Mouse (Mus musculus) embryo, embryonic 10.5 days (tissue): Measurements from ENCODE around the gene Ech1.
A peak's percentile ranks its signal among the peaks of the same experiment; 100 is the strongest.

Experiments used
- DNase-seq: peaks from one replicate; pipeline ENCODE4 v3.0.0-alpha.2; 2015; ENCODE audit warnings: low spot score

Ech1 gene

GRCm38 (mm10) chr7:28820358-28821260 is 4.4 kb upstream of the Ech1 start:
- peak; percentile 81 for DNase-seq

GRCm38 (mm10) chr7:28821261-28821831 is 3.7 kb upstream of the Ech1 start:
- no peak for DNase-seq

- no peak for DNase-seq
Measured at GRCm38 (mm10) chr7:28822556-28822955, 2.5 kb upstream of the Ech1 start.

- DNase-seq, result no peak
Measured at GRCm38 (mm10) chr7:28822993-28823903, 1.8 kb upstream of the Ech1 start.

GRCm38 (mm10) chr7:28823932-28824331 is 1.1 kb upstream of the Ech1 start:
- DNase-seq, result no peak

GRCm38 (mm10) chr7:28825686-28826401 is 827 bp downstream of the Ech1 start:
- DNase-seq, result no peak

- DNase-seq, result no peak
Measured at GRCm38 (mm10) chr7:28826402-28826772, 1.4 kb downstream of the Ech1 start.

GRCm38 (mm10) chr7:28827338-28827737 is 2.3 kb downstream of the Ech1 start:
- DNase-seq, result no peak

- DNase-seq, result no peak
Measured at GRCm38 (mm10) chr7:28829821-28830220, 4.8 kb downstream of the Ech1 start.

GRCm38 (mm10) chr7:28830981-28831380 is 6.0 kb downstream of the Ech1 start:
- no peak for DNase-seq

GRCm38 (mm10) chr7:28831411-28832125 is 6.6 kb downstream of the Ech1 start:
- no peak for DNase-seq

- no peak for DNase-seq
Measured at GRCm38 (mm10) chr7:28832137-28832536, 7.1 kb downstream of the Ech1 start.

GRCm38 (mm10) chr7:28833723-28834347 is 8.8 kb downstream of the Ech1 start, which contains the start of gene Lgals4:
TSS of gene Lgals4 (plus strand) at chr7:28833854.
- DNase-seq, result no peak

GRCm38 (mm10) chr7:28836936-28837335 is 11.9 kb downstream of the Ech1 start:
- DNase-seq, result no peak

- DNase-seq, result no peak
Measured at GRCm38 (mm10) chr7:28838331-28838730, 13.3 kb downstream of the Ech1 start.

- DNase-seq, result no peak
Measured at GRCm38 (mm10) chr7:28847273-28847672, 22.3 kb downstream of the Ech1 start.

GRCm38 (mm10) chr7:28849700-28850236 is 24.8 kb downstream of the Ech1 start:
- DNase-seq, result peak; percentile 5

GRCm38 (mm10) chr7:28850642-28851041 is 25.6 kb downstream of the Ech1 start:
- DNase-seq, result no peak

GRCm38 (mm10) chr7:28859953-28860352 is 34.9 kb downstream of the Ech1 start:
- no peak for DNase-seq

GRCm38 (mm10) chr7:28860898-28861297 is 35.9 kb downstream of the Ech1 start:
- no peak for DNase-seq
